Mouse (Mus musculus) stomach, embryonic 14.5 days (tissue): Measurements from ENCODE around the gene Tmx4. TPM values are rescaled to one million over a fixed set of nuclear protein-coding genes. Genes with fewer than 3 reads are reported as not detected.
"Not testable (repeated sequence)": the region's sequence is repeated elsewhere in the genome, so short reads cannot be mapped to it uniquely, and the experiment has no call there.

ENCODE experiments used
- ATAC-seq: fragments of 200-750 bp; cut with Nextera tagmentation; 2 replicates; pipeline ENCODE4 v1.8.0; 2017; ENCODE audit warnings: low read depth, moderate TSS enrichment; ENCODE audit not compliant: insufficient number of reproducible peaks, insufficient read depth, low FRiP score
- H3K27ac ChIP-seq: fragments of 300-500 bp; sonication (generic); 2 replicates; pipeline ENCODE4 v1.5.1; 2014; ENCODE audit warnings: mild to moderate bottlenecking, low read length, moderate library complexity, mixed read lengths
- H3K27me3 ChIP-seq: fragments of 300-500 bp; sonication (generic); 2 replicates; pipeline ENCODE4 v1.6.1; 2014; ENCODE audit warnings: low read length, control low read depth, mixed read lengths; ENCODE audit not compliant: control insufficient read depth, insufficient read depth
- H3K36me3 ChIP-seq: fragments of 300-500 bp; sonication (generic); 2 replicates; pipeline ENCODE4 v1.6.1; 2014; ENCODE audit warnings: mild to moderate bottlenecking, control low read depth, low read length, moderate library complexity, mixed read lengths; ENCODE audit not compliant: control insufficient read depth, insufficient read depth
- H3K4me1 ChIP-seq: fragments of 300-500 bp; sonication (generic); 2 replicates; pipeline ENCODE4 v1.6.1; 2014; ENCODE audit warnings: low read length, control low read depth, mixed read lengths; ENCODE audit not compliant: control insufficient read depth, insufficient read depth
- H3K4me2 ChIP-seq: fragments of 300-500 bp; sonication (generic); replicated peaks from 2 replicates; pipeline ENCODE4 v1.6.1; 2014; ENCODE audit warnings: low read depth, low read length, control low read depth
- H3K4me3 ChIP-seq: fragments of 300-500 bp; sonication (generic); 2 replicates; pipeline ENCODE4 v1.5.1; 2014; ENCODE audit warnings: low read depth, low read length, control low read depth
- H3K9ac ChIP-seq: fragments of 300-500 bp; sonication (generic); replicated peaks from 2 replicates; pipeline ENCODE4 v1.6.1; 2014; ENCODE audit warnings: low read depth, mild to moderate bottlenecking, control low read depth, low read length, moderate library complexity, mixed read lengths
- H3K9me3 ChIP-seq: fragments of 300-500 bp; sonication (generic); 2 replicates; pipeline ENCODE4 v1.6.1; 2016; ENCODE audit warnings: low read depth, low read length, control low read depth; ENCODE audit not compliant: control insufficient read depth
- WGBS: fragments of 180-500 bp; shearing (Covaris S2); extraction: QIAGEN DNeasy Blood & Tissue Kit; methylation state at CpG from one replicate; pipeline ENCODE4 v1.1.7; 2014; 5-methylcytosine and 5-hydroxymethylcytosine counted together
- polyA plus RNA-seq: library from polyadenylated mRNA; unstranded; fragments of >200 nt; fragmentation: Nextera tagmentation; extraction: Ambion mirVana; gene quantifications from 2 replicates; pipeline ENCODE4 v1.2.1, GENCODE M21; 2014

Tmx4 gene
- polyA plus RNA-seq, 1 experiment from 2014 or later, result 30.0 TPM

DNA sequence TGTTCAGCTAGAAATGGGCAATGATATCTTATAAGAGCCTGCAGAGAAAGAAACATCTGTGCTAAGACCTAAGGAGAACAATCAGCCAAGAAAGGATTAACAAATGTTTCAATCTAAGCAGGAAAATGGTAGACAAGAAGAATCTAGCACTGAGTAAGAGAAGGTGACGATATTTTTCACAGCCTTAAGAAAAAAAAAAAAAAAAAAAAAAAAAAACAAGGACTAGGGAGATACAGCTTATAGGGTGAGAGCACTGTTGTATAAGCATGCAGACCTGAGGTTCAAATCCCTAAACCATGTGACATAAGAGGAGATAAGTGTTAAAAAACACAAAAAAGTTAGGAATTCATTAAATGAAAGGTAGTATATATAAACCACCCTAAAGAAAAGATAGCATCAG is 3.5 kb downstream of the Tmx4 start:
- H3K27ac ChIP-seq, result no peak overlapping the region
- no peaks in the 10 kb centered on the region for H3K27me3 ChIP-seq
- no peak overlapping the region for H3K4me2 ChIP-seq
- no peaks in the 10 kb centered on the region for H3K36me3 ChIP-seq
- no peak overlapping the region for H3K9ac ChIP-seq
- H3K4me3 ChIP-seq, result no peak overlapping the region
- 78% methylated on average over 1 of the region's 1 CpGs for WGBS
- H3K9me3 ChIP-seq, result no peaks in the 10 kb centered on the region
- 0 out of 2 replicates have a peak, but pooled peaks cover 8% of the 10 kb centered on the region for H3K4me1 ChIP-seq
- no peak for ATAC-seq

DNA sequence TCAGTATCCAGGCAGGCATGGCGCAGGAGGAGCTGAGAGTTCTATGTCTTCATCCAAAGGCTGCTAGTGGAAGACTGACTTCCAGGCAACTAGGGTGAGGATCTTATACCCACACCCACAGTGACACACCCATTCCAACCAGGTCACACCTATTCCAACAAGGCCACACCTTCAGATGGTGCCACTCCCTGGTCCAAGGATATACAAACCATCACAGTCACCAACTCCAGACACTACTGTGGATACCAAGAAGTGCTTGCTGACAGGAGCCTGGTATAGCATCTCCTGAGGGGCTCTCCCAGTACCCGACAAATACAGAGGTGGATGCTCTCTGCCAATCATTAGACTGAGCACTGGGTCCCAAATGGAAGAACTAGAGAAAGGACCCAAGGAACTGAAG is 15.4 kb downstream of the Tmx4 start:
- not testable (repeated sequence) for H3K4me3 ChIP-seq, ATAC-seq, H3K4me2 ChIP-seq, H3K27me3 ChIP-seq, H3K27ac ChIP-seq, H3K9ac ChIP-seq, H3K4me1 ChIP-seq, H3K9me3 ChIP-seq, H3K36me3 ChIP-seq
- 91% methylated on average over 1 of the region's 2 CpGs for WGBS

DNA sequence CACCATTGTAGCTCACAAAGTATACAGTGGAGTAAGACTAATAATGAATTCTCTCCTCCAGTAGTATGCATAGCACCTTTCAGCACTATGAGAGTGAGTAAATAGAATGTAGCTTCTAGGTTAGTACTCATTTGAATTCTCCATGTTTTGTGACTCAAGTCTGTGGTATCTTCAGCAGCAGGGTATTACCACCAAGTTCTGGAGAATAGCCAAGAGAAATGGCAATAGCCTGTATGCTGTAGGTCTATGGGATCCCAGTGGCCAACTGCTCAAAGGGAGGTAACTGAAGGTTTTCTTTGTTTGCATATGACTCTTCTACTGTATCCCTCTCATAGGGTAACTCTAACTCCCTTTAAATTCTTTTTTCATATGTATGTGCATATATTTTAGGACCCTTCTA is 39.0 kb downstream of the Tmx4 start:
- H3K4me1 ChIP-seq, result no peaks in the 10 kb centered on the region
- no peaks in the 10 kb centered on the region for H3K27me3 ChIP-seq
- H3K4me2 ChIP-seq, result no peak overlapping the region
- ATAC-seq, result no peak
- no peak overlapping the region for H3K9ac ChIP-seq
- H3K9me3 ChIP-seq, result no peaks in the 10 kb centered on the region
- no peak overlapping the region for H3K27ac ChIP-seq
- no peak overlapping the region for H3K4me3 ChIP-seq
- no peaks in the 10 kb centered on the region for H3K36me3 ChIP-seq

DNA sequence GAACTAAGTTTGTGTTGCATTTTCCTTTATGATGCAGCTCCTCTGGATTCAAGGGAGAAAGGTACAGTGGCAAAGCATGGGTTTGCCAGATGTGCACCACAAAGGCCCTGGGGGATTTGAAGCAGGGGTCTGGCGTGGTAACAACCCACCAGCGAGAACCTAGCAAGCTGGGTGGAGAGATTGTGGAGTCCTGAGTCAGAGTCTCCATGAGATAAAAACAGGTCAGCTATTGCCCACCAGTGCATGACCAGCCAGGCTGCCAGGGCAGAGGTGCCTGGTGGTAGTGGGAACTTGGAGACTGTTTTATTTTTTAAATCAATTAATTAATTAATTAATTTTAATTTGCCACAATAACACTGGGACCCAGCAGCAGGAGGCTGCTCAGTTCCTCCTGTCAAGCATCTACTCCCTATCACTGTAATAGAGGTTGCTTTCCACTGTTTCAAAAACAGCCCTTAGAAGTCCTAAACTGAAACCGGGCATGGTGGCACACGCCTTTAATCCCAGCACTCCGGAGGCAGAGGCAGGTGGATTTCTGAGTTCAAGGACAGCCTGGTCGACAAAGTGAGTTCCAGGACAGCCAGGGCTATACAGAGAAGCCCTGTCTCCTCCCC is 52.8 kb downstream of the Tmx4 start:
- Histone ChIP-seq H3K4me2 (no peak overlapping the region), H3K27me3 (no peaks in the 10 kb centered on the region), H3K4me3 (no peak overlapping the region), H3K36me3 (no peaks in the 10 kb centered on the region), H3K9ac (no peak overlapping the region), H3K27ac (no peak overlapping the region), H3K9me3 (no peaks in the 10 kb centered on the region), H3K4me1 (no peaks in the 10 kb centered on the region)
- 91% methylated on average over 6 of the region's 6 CpGs for WGBS
- no peak for ATAC-seq

DNA sequence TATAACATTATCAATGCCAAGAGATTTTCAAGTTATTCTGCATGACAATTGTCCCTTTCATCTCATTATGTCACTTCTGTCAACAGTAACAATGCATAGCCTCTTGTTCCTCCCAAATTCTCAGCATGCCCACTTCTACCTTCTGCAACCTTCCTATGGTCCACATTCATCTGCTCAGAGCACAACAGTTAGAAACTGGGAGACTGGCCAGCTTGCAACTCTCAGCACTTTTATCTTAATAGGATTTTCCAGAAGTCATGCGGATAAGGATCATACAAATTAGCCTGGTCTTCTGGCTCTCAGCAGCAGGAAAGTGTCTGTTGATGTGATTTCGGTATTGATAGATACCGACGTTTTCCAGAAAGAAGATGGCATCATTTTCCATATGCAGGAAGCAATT is 58.7 kb downstream of the Tmx4 start:
- no peaks in the 10 kb centered on the region for H3K4me1 ChIP-seq
- H3K27ac ChIP-seq, result no peak overlapping the region
- 60% methylated on average over 4 of the region's 4 CpGs for whole genome bisulfite sequencing
- no peaks in the 10 kb centered on the region for H3K9me3 ChIP-seq
- ATAC-seq, result no peak
- no peaks in the 10 kb centered on the region for H3K36me3 ChIP-seq
- no peak overlapping the region for H3K4me3 ChIP-seq
- H3K27me3 ChIP-seq, result no peaks in the 10 kb centered on the region
- H3K4me2 ChIP-seq, result no peak overlapping the region
- H3K9ac ChIP-seq, result no peak overlapping the region

DNA sequence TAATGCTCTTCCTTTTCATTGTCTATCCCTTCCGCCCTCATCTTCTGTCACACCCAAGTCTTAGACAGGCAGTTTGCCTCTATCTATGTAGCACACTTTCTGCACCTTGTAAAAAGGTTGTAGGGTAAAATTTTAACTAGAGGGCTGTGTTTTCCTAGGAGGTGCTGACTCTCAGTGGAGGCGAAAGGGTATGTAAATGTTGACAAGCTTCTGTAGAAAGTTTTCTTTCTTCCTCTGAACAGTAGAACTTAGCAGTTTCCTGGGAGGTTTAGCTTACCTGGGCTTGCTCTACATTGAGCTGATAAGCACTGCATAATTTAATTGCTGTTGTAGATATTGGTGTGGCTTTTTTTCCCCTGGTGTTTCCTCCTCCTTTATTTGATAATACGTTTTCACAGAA is 84.5 kb downstream of the Tmx4 start:
- ATAC-seq, result peak; percentile 63; the same call in 1 of the 2 replicates
- Histone ChIP-seq H3K27me3 (no peaks in the 10 kb centered on the region), H3K9me3 (no peaks in the 10 kb centered on the region; the same call in 1 of the 2 replicates), H3K4me2 (no peak overlapping the region), H3K36me3 (no peaks in the 10 kb centered on the region), H3K4me3 (no peak overlapping the region), H3K27ac (no peak overlapping the region), H3K4me1 (no peaks in the 10 kb centered on the region), H3K9ac (no peak overlapping the region)
- WGBS, result 69% methylated on average over 3 of the region's 3 CpGs

DNA sequence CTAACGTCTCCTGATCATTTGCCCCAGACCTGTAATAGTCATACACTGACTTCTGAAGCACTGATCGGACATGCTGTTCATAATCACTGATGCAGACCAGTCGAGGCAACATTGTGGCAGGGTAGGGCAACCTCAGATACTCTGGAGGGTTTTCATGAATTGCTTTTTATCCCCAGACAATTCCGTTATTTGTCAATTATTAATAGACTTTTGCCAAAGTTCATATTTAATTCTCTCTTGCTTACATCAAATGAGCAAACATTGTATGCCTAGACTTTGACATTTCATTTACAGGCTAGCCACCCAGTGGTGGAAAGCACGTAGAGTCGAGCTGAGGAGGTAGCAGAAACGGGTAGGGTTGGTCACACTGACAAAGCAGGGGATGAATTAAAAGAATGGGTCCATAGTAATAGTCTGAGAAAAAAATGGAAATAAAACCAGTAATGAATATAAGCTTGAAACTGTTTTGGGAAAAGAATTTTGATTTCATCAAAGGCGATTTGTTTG is 89.7 kb downstream of the Tmx4 start, which contains the start of gene Hao1:
Gene Hao1 (minus strand): TSS at position 148 of the 507 bp plus-strand sequence.
- H3K4me1 ChIP-seq, result no peaks in the 10 kb centered on the region
- no peak within 1 kb of the TSS for H3K4me3 ChIP-seq
- no peak for ATAC-seq
- H3K9me3 ChIP-seq, result no peaks in the 10 kb centered on the region
- 72% methylated on average over 8 of the region's 8 CpGs for WGBS
- H3K9ac ChIP-seq, result no peak within 1 kb of the TSS
- H3K4me2 ChIP-seq, result no peak within 1 kb of the TSS
- no peaks in the 10 kb centered on the region for H3K36me3 ChIP-seq
- H3K27me3 ChIP-seq, result no peaks in the 10 kb centered on the region
- no peak within 1 kb of the TSS for H3K27ac ChIP-seq

DNA sequence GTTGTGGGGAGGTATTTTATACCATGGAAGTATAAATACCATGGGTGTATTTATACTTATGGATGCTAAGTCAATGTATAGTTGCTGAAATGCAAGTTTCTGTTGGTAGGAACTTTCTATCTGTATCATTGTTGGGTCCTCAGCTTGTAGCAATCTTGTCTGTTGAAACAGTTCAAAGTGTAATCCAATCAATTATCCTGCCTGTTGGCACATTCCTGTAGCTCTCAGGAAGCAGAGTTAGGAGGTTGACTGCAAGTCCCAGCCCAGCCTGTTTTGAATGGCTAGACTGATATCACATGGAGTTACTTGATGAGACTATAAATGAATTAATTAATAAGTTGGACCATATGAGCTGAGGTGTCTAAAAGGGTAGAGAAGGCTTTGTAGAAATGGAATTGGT is 91.6 kb downstream of the Tmx4 start:
- Histone ChIP-seq H3K9me3 (no peaks in the 10 kb centered on the region), H3K36me3 (no peaks in the 10 kb centered on the region), H3K9ac (no peak overlapping the region), H3K27me3 (no peaks in the 10 kb centered on the region), H3K27ac (no peak overlapping the region), H3K4me3 (no peak overlapping the region), H3K4me1 (no peaks in the 10 kb centered on the region), H3K4me2 (no peak overlapping the region)
- no peak for ATAC-seq

DNA sequence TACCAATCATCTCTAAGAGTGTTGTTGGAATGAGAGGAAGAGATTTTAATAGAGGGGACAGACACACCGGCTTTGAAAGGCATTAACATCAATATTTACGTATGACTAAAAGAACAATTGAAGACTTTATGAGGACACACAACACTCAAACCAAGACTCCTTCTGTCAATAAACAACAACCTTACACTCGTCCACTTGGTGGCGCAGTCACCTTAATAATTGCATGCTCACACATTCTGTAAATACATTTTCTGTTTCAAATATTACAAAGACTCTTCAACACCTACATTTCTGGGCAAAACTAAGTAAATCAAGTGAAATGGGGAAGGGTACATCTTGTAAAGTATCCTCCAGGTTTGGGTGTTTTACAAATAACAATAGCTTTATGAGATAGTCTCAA is 94.2 kb downstream of the Tmx4 start:
- H3K4me3 ChIP-seq, result no peak overlapping the region
- H3K4me1 ChIP-seq, result no peaks in the 10 kb centered on the region
- H3K27me3 ChIP-seq, result no peaks in the 10 kb centered on the region
- WGBS, result 20% methylated on average over 4 of the region's 4 CpGs
- no peak overlapping the region for H3K27ac ChIP-seq
- no peaks in the 10 kb centered on the region for H3K9me3 ChIP-seq
- no peak overlapping the region for H3K9ac ChIP-seq
- ATAC-seq, result no peak
- H3K36me3 ChIP-seq, result no peaks in the 10 kb centered on the region
- no peak overlapping the region for H3K4me2 ChIP-seq
